Mouse (Mus musculus): ENCODE results near the gene Grpel1. TPM values are rescaled to one million over a fixed set of nuclear protein-coding genes. Genes with fewer than 3 reads are reported as not detected.

Gene Grpel1
- polyA plus RNA-seq (2014; fragmentation: Nextera tagmentation; extraction: Ambion mirVana) = 53.1 and 53.2 TPM in 2 replicates

GRCm38 (mm10) chr5:36464709-36465661, at the start of gene Grpel1:
Gene Grpel1 (plus strand): TSS chr5:36464998.
- peak within 1 kb of the TSS; percentile 54; the same call in 1 of the 2 replicates for H3K27ac ChIP-seq (ENCODE audit: low read depth)
- H3K4me3 ChIP-seq (ENCODE audit: low read depth, low read length) = peak within 1 kb of the TSS; percentile 97
- peak; percentile 96 for ATAC-seq (ENCODE audit: insufficient read depth)
- H3K4me1 ChIP-seq (ENCODE audit: insufficient read depth) = peaks cover 6% of the 10 kb centered on the region; the same call in 1 of the 2 replicates
- peaks cover 13% of the 10 kb centered on the region for H3K36me3 ChIP-seq (ENCODE audit: insufficient read depth)
- WGBS = under 1% methylated on average over 68 of the region's 68 CpGs
- H3K27me3 ChIP-seq (ENCODE audit: insufficient read depth, low read length) = no peaks in the 10 kb centered on the region
- H3K9ac ChIP-seq = peak within 1 kb of the TSS; percentile 86
- peak; percentile 100 for DNase-seq
- H3K4me2 ChIP-seq = peak within 1 kb of the TSS; percentile 98
- H3K9me3 ChIP-seq (ENCODE audit: low read depth, low read length) = no peaks in the 10 kb centered on the region
- no peak for TF ChIP-seq CTCF (IDR thresholded peaks at IDR 0.05; ENCODE audit: low read depth)

- ATAC-seq (ENCODE audit: insufficient read depth) (no peak), DNase-seq (no peak)
- no peaks in the 10 kb centered on the region for H3K9me3 ChIP-seq (ENCODE audit: low read depth, low read length)
- no peak overlapping the region for H3K9ac ChIP-seq
- H3K4me1 ChIP-seq (ENCODE audit: insufficient read depth) = no peaks in the 10 kb centered on the region
- H3K27me3 ChIP-seq (ENCODE audit: insufficient read depth, low read length) = no peaks in the 10 kb centered on the region
- no peaks in the 10 kb centered on the region for H3K36me3 ChIP-seq (ENCODE audit: insufficient read depth)
- no peak for TF ChIP-seq CTCF (IDR thresholded peaks at IDR 0.05; ENCODE audit: low read depth)
- H3K4me3 ChIP-seq (ENCODE audit: low read depth, low read length) = no peak overlapping the region
- no peak overlapping the region for H3K4me2 ChIP-seq
- 63% methylated on average over 3 of the region's 3 CpGs for WGBS
- no peak overlapping the region for H3K27ac ChIP-seq (ENCODE audit: low read depth)
These were observed 44.9 kb upstream of the Grpel1 start for GRCm38 (mm10) chr5:36419861-36420260.

- Histone ChIP-seq H3K27me3 (ENCODE audit: insufficient read depth, low read length) (no peaks in the 10 kb centered on the region), H3K27ac (ENCODE audit: low read depth) (no peak overlapping the region), H3K4me1 (ENCODE audit: insufficient read depth) (no peaks in the 10 kb centered on the region), H3K4me3 (ENCODE audit: low read depth, low read length) (no peak overlapping the region), H3K9ac (no peak overlapping the region), H3K4me2 (no peak overlapping the region), H3K9me3 (ENCODE audit: low read depth, low read length) (no peaks in the 10 kb centered on the region), H3K36me3 (ENCODE audit: insufficient read depth) (no peaks in the 10 kb centered on the region)
- DNase-seq = no peak
- ATAC-seq (ENCODE audit: insufficient read depth) = no peak
- no peak for TF ChIP-seq CTCF (IDR thresholded peaks at IDR 0.05; ENCODE audit: low read depth)
These were observed 42.1 kb upstream of the Grpel1 start for GRCm38 (mm10) chr5:36422689-36423088.

GRCm38 (mm10) chr5:36424676-36425075, 40.1 kb upstream of the Grpel1 start:
- TF ChIP-seq CTCF (IDR thresholded peaks at IDR 0.05; ENCODE audit: low read depth) = no peak
- no peak for DNase-seq
- H3K9ac ChIP-seq = no peak overlapping the region
- ATAC-seq (ENCODE audit: insufficient read depth) = no peak
- H3K36me3 ChIP-seq (ENCODE audit: insufficient read depth) = no peaks in the 10 kb centered on the region
- no peak overlapping the region for H3K4me2 ChIP-seq
- no peaks in the 10 kb centered on the region; the same call in 1 of the 2 replicates for H3K4me1 ChIP-seq (ENCODE audit: insufficient read depth)
- H3K4me3 ChIP-seq (ENCODE audit: low read depth, low read length) = no peak overlapping the region
- H3K27me3 ChIP-seq (ENCODE audit: insufficient read depth, low read length) = no peaks in the 10 kb centered on the region; the same call in 1 of the 2 replicates
- H3K9me3 ChIP-seq (ENCODE audit: low read depth, low read length) = no peaks in the 10 kb centered on the region
- H3K27ac ChIP-seq (ENCODE audit: low read depth) = no peak overlapping the region

- H3K27ac ChIP-seq (ENCODE audit: low read depth) = no peak overlapping the region
- WGBS = 70% methylated on average over 5 of the region's 5 CpGs
These were observed 38.4 kb upstream of the Grpel1 start for GRCm38 (mm10) chr5:36426404-36426803.

GRCm38 (mm10) chr5:36427831-36428230, 37.0 kb upstream of the Grpel1 start:
- Histone ChIP-seq H3K4me1 (ENCODE audit: insufficient read depth) (no peaks in the 10 kb centered on the region; the same call in 1 of the 2 replicates), H3K4me2 (no peak overlapping the region), H3K27me3 (ENCODE audit: insufficient read depth, low read length) (no peaks in the 10 kb centered on the region; the same call in 1 of the 2 replicates), H3K4me3 (ENCODE audit: low read depth, low read length) (no peak overlapping the region), H3K36me3 (ENCODE audit: insufficient read depth) (no peaks in the 10 kb centered on the region), H3K27ac (ENCODE audit: low read depth) (no peak overlapping the region), H3K9me3 (ENCODE audit: low read depth, low read length) (no peaks in the 10 kb centered on the region), H3K9ac (no peak overlapping the region)
- 13% methylated on average over 11 of the region's 11 CpGs for WGBS
- no peak for ATAC-seq (ENCODE audit: insufficient read depth)
- no peak for TF ChIP-seq CTCF (IDR thresholded peaks at IDR 0.05; ENCODE audit: low read depth)
- DNase-seq = no peak

More at GRCm38 (mm10) chr5:36426404-36426803, 38.4 kb upstream of the Grpel1 start:
- no peak for TF ChIP-seq CTCF (IDR thresholded peaks at IDR 0.05; ENCODE audit: low read depth)
- Histone ChIP-seq H3K9me3 (ENCODE audit: low read depth, low read length) (no peaks in the 10 kb centered on the region), H3K4me2 (no peak overlapping the region), H3K36me3 (ENCODE audit: insufficient read depth) (no peaks in the 10 kb centered on the region), H3K9ac (no peak overlapping the region), H3K27me3 (ENCODE audit: insufficient read depth, low read length) (no peaks in the 10 kb centered on the region; the same call in 1 of the 2 replicates), H3K4me1 (ENCODE audit: insufficient read depth) (no peaks in the 10 kb centered on the region; the same call in 1 of the 2 replicates), H3K4me3 (ENCODE audit: low read depth, low read length) (no peak overlapping the region)
- ATAC-seq (ENCODE audit: insufficient read depth) (no peak), DNase-seq (no peak)

GRCm38 (mm10) chr5:36429551-36429950, 35.2 kb upstream of the Grpel1 start:
- H3K4me3 ChIP-seq (ENCODE audit: low read depth, low read length) = no peak overlapping the region
- no peak overlapping the region for H3K9ac ChIP-seq
- no peaks in the 10 kb centered on the region for H3K36me3 ChIP-seq (ENCODE audit: insufficient read depth)
- ATAC-seq (ENCODE audit: insufficient read depth) = no peak
- H3K4me1 ChIP-seq (ENCODE audit: insufficient read depth) = no peaks in the 10 kb centered on the region; the same call in 1 of the 2 replicates
- DNase-seq = no peak
- no peaks in the 10 kb centered on the region; the same call in 1 of the 2 replicates for H3K27me3 ChIP-seq (ENCODE audit: insufficient read depth, low read length)
- H3K4me2 ChIP-seq = no peak overlapping the region
- no peaks in the 10 kb centered on the region for H3K9me3 ChIP-seq (ENCODE audit: low read depth, low read length)
- no peak overlapping the region for H3K27ac ChIP-seq (ENCODE audit: low read depth)
- 71% methylated on average over 3 of the region's 3 CpGs for WGBS
- no peak for TF ChIP-seq CTCF (IDR thresholded peaks at IDR 0.05; ENCODE audit: low read depth)
